Mouse (Mus musculus) embryonic facial prominence, embryonic 12.5 days (tissue): ENCODE data around the gene Ube2j1. TPM values are rescaled to one million over a fixed set of nuclear protein-coding genes. Genes with fewer than 3 reads are reported as not detected.
A peak's percentile ranks its signal among the peaks of the same experiment; 100 is the strongest.

Experiments used
- ATAC-seq: fragments of 200-750 bp; cut with Nextera tagmentation; 2 replicates; pipeline ENCODE4 v1.8.0; 2017; ENCODE audit not compliant: insufficient number of reproducible peaks, insufficient read depth, low FRiP score, low TSS enrichment
- H3K27ac ChIP-seq: fragments of 300-500 bp; sonication (generic); 2 replicates; pipeline ENCODE4 v1.5.1; 2016; ENCODE audit warnings: mild to moderate bottlenecking
- H3K27me3 ChIP-seq: fragments of 300-500 bp; sonication (generic); 2 replicates; pipeline ENCODE4 v1.6.1; 2016; ENCODE audit warnings: mild to moderate bottlenecking, moderate library complexity
- H3K36me3 ChIP-seq: fragments of 300-500 bp; sonication (generic); 2 replicates; pipeline ENCODE4 v1.6.1; 2016; ENCODE audit warnings: mild to moderate bottlenecking
- H3K4me1 ChIP-seq: fragments of 300-500 bp; sonication (generic); 2 replicates; pipeline ENCODE4 v1.6.1; 2016
- H3K4me2 ChIP-seq: fragments of 300-500 bp; sonication (generic); replicated peaks from 2 replicates; pipeline ENCODE4 v1.6.1; 2016; ENCODE audit warnings: mild to moderate bottlenecking, moderate library complexity
- H3K4me3 ChIP-seq: fragments of 300-500 bp; sonication (generic); 2 replicates; pipeline ENCODE4 v1.5.1; 2016; ENCODE audit warnings: mild to moderate bottlenecking
- H3K9ac ChIP-seq: fragments of 300-500 bp; sonication (generic); 2 replicates; pipeline ENCODE4 v1.6.1; 2016; ENCODE audit warnings: mild to moderate bottlenecking, moderate library complexity
- H3K9me3 ChIP-seq: fragments of 300-500 bp; sonication (generic); 2 replicates; pipeline ENCODE4 v1.6.1; 2016; ENCODE audit warnings: mild to moderate bottlenecking, moderate library complexity
- WGBS: fragments of 180-500 bp; shearing (Covaris S2); methylation state at CpG from one replicate; pipeline ENCODE4 v1.1.7; 2016; 5-methylcytosine and 5-hydroxymethylcytosine counted together
- polyA plus RNA-seq: library from polyadenylated mRNA; unstranded; fragments of >200 nt; fragmentation: Nextera tagmentation; extraction: Ambion mirVana; gene quantifications from 2 replicates; pipeline ENCODE4 v1.2.1, GENCODE M21; 2016

Ube2j1 gene
- polyA plus RNA-seq = 36.2 and 39.7 TPM in 2 replicates

- H3K27ac ChIP-seq = peak within 1 kb of the TSS; percentile 90
- H3K9ac ChIP-seq = peak within 1 kb of the TSS; percentile 78
- H3K4me2 ChIP-seq = peak within 1 kb of the TSS; percentile 58
- H3K4me1 ChIP-seq = peaks cover 11% of the 10 kb centered on the region
- H3K4me3 ChIP-seq = peak within 1 kb of the TSS; percentile 78
- no peaks in the 10 kb centered on the region for H3K9me3 ChIP-seq
- WGBS = under 1% methylated on average over 121 of the region's 123 CpGs
- H3K36me3 ChIP-seq = peaks cover 11% of the 10 kb centered on the region
- peak; percentile 97 for ATAC-seq
- no peaks in the 10 kb centered on the region for H3K27me3 ChIP-seq
Measured at GRCm38 (mm10) chr4:33031195-33031960, at the start of gene Ube2j1. Ube2j1 (plus strand) TSS chr4:33031416.

- no peak overlapping the region for H3K27ac ChIP-seq
- H3K9ac ChIP-seq = no peak overlapping the region
- H3K4me2 ChIP-seq = 0 out of 2 replicates have a peak overlapping the region, but pooled peaks have one; percentile 99
- no peaks in the 10 kb centered on the region for H3K36me3 ChIP-seq
- peaks cover 10% of the 10 kb centered on the region for H3K4me1 ChIP-seq
- no peaks in the 10 kb centered on the region for H3K9me3 ChIP-seq
- 17% methylated on average over 5 of the region's 5 CpGs for WGBS
- H3K4me3 ChIP-seq = no peak overlapping the region
- peaks cover 12% of the 10 kb centered on the region; the same call in 1 of the 2 replicates for H3K27me3 ChIP-seq
- no peak for ATAC-seq
Measured at GRCm38 (mm10) chr4:32981617-32982016, 49.6 kb upstream of the Ube2j1 start.

GRCm38 (mm10) chr4:32982041-32982715 lies 49.0 kb upstream of the Ube2j1 start:
- Histone ChIP-seq H3K4me2 (peak overlapping the region; percentile 99), H3K9ac (no peak overlapping the region), H3K9me3 (no peaks in the 10 kb centered on the region), H3K27me3 (peaks cover 12% of the 10 kb centered on the region; the same call in 1 of the 2 replicates), H3K27ac (peak overlapping the region; percentile 86; the same call in 1 of the 2 replicates), H3K36me3 (no peaks in the 10 kb centered on the region), H3K4me1 (peaks cover 10% of the 10 kb centered on the region), H3K4me3 (peak overlapping the region; percentile 82)
- WGBS = 1% methylated on average over 15 of the region's 15 CpGs
- no peak for ATAC-seq

GRCm38 (mm10) chr4:32982716-32983175 lies 48.5 kb upstream of the Ube2j1 start, which contains the start of gene Rragd:
Rragd (plus strand) TSS chr4:32983037.
- Histone ChIP-seq H3K9ac (peak within 1 kb of the TSS; percentile 77), H3K36me3 (no peaks in the 10 kb centered on the region), H3K9me3 (no peaks in the 10 kb centered on the region), H3K4me3 (peak within 1 kb of the TSS; percentile 82), H3K4me1 (peaks cover 10% of the 10 kb centered on the region), H3K27ac (peak within 1 kb of the TSS; percentile 86), H3K27me3 (peaks cover 12% of the 10 kb centered on the region; the same call in 1 of the 2 replicates), H3K4me2 (peak within 1 kb of the TSS; percentile 99)
- peak; percentile 71 for ATAC-seq
- 0% methylated on average over 18 of the region's 18 CpGs for WGBS

DNA sequence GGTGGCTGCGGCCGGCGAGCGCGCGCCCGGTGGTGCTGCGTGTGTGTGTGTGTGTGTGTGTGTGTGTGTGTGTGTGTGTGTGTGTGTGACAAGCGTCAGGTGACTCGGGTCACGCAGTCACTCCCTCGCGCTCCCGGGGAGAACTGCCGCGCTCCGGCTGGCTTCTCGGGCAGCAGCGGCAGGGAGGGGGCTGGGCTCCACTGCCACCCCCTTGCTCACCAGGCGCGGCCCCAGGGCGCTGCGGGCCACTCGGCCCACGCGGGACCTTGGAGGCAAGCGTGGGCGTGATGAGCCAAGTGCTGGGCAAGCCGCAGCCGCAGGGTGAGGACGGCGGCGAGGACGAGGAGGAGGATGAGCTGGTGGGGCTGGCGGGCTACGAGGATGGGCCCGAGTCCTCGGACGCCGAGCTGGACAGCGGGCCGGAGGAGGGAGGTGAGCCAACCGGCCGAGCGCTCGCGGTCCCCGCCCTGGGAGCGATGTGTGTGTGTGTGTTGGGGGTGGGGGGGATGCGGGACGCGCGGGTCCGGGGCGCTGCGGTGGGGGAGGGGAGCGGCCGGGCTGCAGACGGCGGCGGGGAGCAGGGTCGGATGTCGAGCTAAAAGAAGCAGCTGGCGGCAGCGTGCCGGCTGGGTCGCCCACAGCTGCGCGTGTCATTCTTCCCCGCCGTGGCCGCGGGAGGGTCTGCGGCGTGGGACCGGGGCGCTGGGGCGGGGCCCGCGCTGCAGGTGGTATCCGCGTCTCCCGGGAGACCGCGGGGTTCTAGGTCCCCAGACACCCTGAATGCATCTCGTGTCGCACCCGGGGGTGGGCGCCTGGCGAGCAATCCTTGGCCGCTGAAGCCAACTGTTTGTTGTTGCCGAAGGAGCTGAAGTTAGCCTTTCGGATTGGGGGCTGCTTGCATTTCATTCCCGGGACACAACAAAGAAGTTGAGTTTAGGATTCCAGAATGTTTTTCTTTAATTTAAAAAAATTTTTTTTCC lies 47.8 kb upstream of the Ube2j1 start:
- ATAC-seq = peak; percentile 49
- Histone ChIP-seq H3K27me3 (peaks cover 12% of the 10 kb centered on the region; the same call in 1 of the 2 replicates), H3K36me3 (no peaks in the 10 kb centered on the region), H3K4me1 (peaks cover 10% of the 10 kb centered on the region), H3K27ac (peak overlapping the region; percentile 86), H3K9ac (peak overlapping the region; percentile 77), H3K4me2 (peak overlapping the region; percentile 99), H3K9me3 (no peaks in the 10 kb centered on the region), H3K4me3 (peak overlapping the region; percentile 82)
- WGBS = under 1% methylated on average over 81 of the region's 94 CpGs

GRCm38 (mm10) chr4:32984242-32984641 lies 47.0 kb upstream of the Ube2j1 start:
- H3K27ac ChIP-seq = no peak overlapping the region; the same call in 1 of the 2 replicates

GRCm38 (mm10) chr4:32984801-32985675 lies 46.2 kb upstream of the Ube2j1 start:
- Histone ChIP-seq H3K4me2 (peak overlapping the region; percentile 99), H3K27ac (peak overlapping the region; percentile 50; the same call in 1 of the 2 replicates), H3K9me3 (no peaks in the 10 kb centered on the region), H3K4me3 (peak overlapping the region; percentile 82), H3K36me3 (no peaks in the 10 kb centered on the region), H3K4me1 (peaks cover 10% of the 10 kb centered on the region), H3K27me3 (peaks cover 12% of the 10 kb centered on the region; the same call in 1 of the 2 replicates), H3K9ac (peak overlapping the region; percentile 24; the same call in 1 of the 2 replicates)
- 8% methylated on average over 13 of the region's 13 CpGs for WGBS
- no peak for ATAC-seq

More at GRCm38 (mm10) chr4:32984242-32984641, 47.0 kb upstream of the Ube2j1 start:
- Histone ChIP-seq H3K9ac (peak overlapping the region; percentile 77), H3K4me2 (peak overlapping the region; percentile 99), H3K4me1 (peaks cover 10% of the 10 kb centered on the region), H3K27me3 (peaks cover 12% of the 10 kb centered on the region; the same call in 1 of the 2 replicates), H3K9me3 (no peaks in the 10 kb centered on the region), H3K36me3 (no peaks in the 10 kb centered on the region), H3K4me3 (peak overlapping the region; percentile 82)
- under 1% methylated on average over 13 of the region's 13 CpGs for whole genome bisulfite sequencing
- ATAC-seq = no peak

DNA sequence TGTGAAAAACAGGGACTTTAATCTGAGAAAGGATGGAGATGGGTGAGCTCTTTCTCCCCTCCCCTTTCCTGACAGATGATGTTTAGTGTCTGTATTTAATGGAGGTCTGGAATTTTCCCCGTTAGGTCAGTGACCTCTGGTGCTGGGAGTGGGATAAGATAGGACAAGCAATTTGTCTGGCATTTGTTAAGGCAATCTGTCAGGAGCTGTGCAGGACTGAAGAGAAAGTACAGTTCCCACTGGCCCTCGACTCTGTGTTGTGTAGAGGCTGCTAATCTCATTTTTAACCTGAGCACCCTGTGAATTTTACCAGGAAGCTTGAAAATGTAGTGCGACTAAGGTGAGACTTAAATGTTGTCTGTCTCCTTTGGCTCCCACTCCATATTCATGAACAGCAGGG lies 45.5 kb upstream of the Ube2j1 start:
- Histone ChIP-seq H3K4me2 (0 out of 2 replicates have a peak overlapping the region, but pooled peaks have one; percentile 11), H3K4me1 (peaks cover 10% of the 10 kb centered on the region), H3K36me3 (no peaks in the 10 kb centered on the region), H3K4me3 (no peak overlapping the region), H3K9ac (no peak overlapping the region), H3K27ac (no peak overlapping the region), H3K27me3 (peaks cover 10% of the 10 kb centered on the region; the same call in 1 of the 2 replicates), H3K9me3 (no peaks in the 10 kb centered on the region)
- 10% methylated on average over 3 of the region's 3 CpGs for WGBS
- no peak for ATAC-seq

- no peaks in the 10 kb centered on the region for H3K27me3 ChIP-seq
- no peaks in the 10 kb centered on the region for H3K9me3 ChIP-seq
- no peaks in the 10 kb centered on the region for H3K36me3 ChIP-seq
- H3K4me3 ChIP-seq = no peak overlapping the region
- 43% methylated on average over 3 of the region's 3 CpGs for WGBS
- no peak overlapping the region for H3K9ac ChIP-seq
- H3K4me1 ChIP-seq = peaks cover 8% of the 10 kb centered on the region
- H3K27ac ChIP-seq = no peak overlapping the region
- ATAC-seq = no peak
- H3K4me2 ChIP-seq = no peak overlapping the region
Measured at GRCm38 (mm10) chr4:32987006-32987405, 44.2 kb upstream of the Ube2j1 start.

DNA sequence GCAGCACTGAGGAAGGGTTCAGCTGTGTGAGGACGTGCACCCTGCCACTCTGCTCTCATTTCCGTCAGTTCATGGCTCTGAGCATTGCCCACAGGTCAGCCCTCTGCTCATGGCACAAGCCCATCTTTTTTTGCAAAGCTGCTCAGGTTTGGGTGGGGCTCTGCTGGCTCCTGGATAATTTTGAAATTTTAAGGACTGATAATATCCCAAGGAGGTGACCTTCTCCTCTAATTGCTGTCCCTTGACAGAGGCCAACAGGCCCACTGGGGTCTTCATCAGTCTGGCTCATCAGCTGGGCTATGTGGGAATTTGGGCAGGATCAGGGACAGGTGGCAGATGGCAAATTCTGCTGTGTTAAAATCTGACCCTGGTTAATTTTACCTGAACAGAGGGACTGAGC lies 41.9 kb upstream of the Ube2j1 start:
- 84% methylated on average over 2 of the region's 2 CpGs for WGBS
- Histone ChIP-seq H3K27me3 (no peaks in the 10 kb centered on the region), H3K4me1 (peaks cover 8% of the 10 kb centered on the region), H3K27ac (no peak overlapping the region), H3K36me3 (no peaks in the 10 kb centered on the region), H3K9ac (no peak overlapping the region), H3K9me3 (no peaks in the 10 kb centered on the region), H3K4me3 (no peak overlapping the region), H3K4me2 (no peak overlapping the region)
- ATAC-seq = no peak
